Mouse (Mus musculus) urinary bladder, adult 18-20 months (tissue): ENCODE results near the gene Ddb2.
A peak's percentile ranks its signal among the peaks of the same experiment; 100 is the strongest.
"Not testable (repeated sequence)": the region's sequence is repeated elsewhere in the genome, so short reads cannot be mapped to it uniquely, and the experiment has no call there.

Source experiments
- DNase-seq, 2 experiments: peaks; one replicate each; pipeline ENCODE4 v3.0.0; 2022; ENCODE audit warnings: low spot score in 2 of 2, mixed read lengths in 2 of 2

Gene Ddb2

DNA sequence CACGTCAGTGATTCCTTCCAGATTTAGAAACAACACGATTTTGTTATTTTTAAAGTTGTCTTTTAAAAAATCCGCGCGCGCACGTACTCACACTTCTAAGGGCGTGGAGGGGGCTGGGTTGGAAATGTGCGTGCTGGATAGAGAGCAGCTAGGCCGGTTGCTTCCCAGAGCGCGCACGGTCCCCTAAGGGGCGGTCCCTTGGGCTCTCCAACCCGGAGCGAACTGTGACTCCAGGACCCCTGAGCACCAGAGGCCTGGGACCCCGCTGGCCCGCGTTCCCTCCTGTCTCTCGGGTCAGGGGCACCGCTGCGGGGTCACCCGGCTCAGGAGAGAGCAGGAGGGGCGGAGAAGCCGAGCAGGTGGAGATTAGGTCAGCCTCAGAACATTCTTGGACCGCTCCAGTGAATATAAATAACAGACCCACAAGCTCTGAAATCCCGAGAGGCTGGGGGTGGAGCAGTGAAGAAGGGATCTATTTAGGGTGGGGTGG lies 18.9 kb upstream of the Ddb2 start, which contains the start of gene Pacsin3:
Pacsin3 (plus strand) TSS at position 294 of the 490 bp plus-strand sequence.
- no peak for DNase-seq

DNA sequence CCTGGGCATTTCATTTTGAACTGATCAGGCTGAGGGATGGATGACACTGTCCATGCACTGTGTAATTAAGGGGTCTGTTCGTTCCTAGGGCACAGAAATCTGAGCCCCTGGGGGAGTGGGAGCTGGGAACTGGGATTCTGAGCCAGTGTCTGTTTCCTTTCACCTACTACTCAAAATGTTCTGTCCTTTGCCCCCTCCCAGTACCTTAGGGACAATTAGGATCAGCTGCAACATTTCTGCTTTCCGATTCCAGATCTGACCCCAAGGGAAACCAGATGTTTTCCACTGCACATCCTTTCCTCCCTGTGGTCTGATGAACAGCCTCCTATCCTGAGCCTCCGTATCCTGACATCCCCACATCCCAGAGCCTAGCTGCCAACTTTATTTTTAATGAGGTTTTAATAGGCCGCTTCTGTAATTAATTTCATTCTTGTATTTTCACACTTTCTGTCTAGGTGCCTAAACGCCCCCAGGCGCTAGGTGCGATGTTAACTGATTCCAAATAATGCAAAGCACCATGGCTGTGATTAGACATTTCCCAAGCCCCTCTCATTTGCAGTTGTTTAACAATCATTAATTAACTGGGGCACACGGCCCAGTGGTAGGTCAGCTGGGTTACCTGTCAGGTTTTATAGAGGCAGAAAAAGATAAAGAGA lies 18.1 kb upstream of the Ddb2 start:
- no peak for DNase-seq

DNA sequence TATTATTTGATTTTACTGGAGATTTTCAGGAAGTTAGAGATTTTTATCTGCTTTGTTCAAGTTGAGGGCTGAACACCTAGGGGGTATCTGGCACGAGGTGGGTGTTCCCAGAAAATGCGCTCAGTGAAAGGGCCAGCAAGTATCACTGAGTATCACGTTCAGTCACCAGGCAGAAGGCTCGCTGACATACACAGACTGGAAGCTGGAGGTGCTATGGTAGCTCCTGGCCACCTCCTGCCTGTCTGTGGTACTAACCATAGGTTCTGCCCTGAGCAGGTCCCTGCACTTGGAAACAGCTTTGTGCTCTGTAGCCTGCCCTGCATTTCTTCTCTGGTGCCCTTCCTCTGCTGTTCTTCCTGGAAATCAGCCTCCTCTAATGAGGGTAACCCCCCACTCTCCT lies 15.7 kb upstream of the Ddb2 start:
- DNase-seq, result no peak

DNA sequence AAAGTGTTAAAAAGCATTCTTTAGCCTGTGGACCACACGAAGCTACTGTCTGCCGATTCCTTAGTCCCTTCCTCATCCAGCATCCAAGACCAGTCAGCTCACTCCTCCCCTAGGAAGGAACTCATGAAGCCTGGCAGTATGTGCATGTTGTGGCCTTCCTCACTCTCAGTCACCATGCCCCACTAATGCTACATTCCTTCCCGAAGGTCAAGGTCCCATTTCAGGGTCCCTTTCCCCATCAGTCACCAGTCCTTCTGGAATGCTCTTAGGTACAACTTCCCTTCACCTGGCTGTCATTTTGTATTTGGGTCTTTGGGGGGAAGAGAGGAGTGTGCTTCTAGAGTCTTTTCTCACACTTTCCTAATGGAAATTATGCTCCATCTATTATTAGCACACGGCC lies 15.2 kb upstream of the Ddb2 start:
- no peak for DNase-seq

DNA sequence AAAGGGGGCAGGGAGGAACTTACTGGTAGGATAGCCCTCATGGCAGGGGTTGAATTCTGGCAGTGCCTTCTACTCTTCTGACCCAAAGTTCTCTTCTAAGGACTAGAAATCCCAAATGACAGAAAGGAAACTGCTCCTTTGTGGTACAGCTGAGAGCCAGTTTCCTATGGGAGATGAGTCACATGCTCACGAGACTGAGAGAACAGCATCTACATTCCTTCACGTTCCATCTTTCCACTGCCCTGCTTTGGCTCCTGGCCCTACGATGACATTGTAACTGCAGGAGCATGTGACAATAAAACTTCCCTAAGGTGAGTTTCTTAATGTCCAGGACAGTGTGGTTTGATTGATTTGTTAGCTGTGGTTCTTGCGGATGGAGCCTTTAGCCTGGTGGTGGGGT lies 11.6 kb upstream of the Ddb2 start:
- DNase-seq, result no peak

DNA sequence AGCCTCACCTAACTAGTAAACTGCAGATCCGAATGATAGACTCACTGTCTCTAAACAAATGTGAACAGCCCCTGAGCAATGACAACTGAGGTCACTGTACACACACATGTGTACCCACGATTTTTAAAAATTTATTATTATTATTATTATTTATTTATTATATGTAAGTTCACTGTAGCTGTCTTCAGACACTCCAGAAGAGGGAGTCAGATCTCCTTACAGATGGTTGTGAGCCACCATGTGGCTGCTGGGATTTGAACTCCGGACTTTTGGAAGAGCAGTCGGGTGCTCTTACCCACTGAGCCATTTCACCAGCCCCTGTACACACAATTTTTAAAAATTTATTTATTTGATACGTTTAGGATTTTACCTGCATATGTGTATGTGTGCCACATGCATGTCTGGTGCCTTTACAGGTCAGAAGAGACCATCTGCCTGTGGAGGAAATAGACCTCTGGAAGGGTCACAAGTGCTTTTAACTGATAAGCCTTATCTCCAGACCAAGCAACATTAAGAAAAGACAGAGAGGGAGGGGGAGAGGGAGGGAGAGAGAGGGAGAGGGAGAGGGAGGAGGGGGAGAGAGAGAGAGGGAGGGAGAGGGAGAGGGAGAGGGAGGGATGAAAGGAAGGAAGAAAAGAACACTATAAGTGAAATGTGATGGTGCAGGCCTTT lies 7.9 kb upstream of the Ddb2 start:
- DNase-seq, result no peak

DNA sequence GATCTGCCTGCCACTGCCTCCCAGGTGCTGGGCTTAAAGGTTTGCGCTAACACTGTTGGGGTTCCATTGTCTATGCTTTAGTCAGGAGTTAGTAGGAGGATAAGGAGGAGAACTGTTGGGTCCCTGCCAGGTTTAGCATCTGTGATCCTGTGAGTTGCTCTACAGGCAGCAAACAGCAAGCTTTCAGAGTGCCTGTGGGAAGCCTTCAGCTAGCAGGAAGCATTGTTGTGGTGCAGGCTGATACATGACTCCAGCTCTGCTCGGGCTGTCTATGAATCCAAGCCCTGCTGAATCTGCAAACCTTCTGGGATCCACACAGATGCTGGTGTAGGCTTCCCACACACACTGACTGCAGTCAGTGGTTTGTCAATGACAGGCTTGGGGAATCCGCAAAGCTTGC lies 6.6 kb upstream of the Ddb2 start:
- DNase-seq, result no peak

DNA sequence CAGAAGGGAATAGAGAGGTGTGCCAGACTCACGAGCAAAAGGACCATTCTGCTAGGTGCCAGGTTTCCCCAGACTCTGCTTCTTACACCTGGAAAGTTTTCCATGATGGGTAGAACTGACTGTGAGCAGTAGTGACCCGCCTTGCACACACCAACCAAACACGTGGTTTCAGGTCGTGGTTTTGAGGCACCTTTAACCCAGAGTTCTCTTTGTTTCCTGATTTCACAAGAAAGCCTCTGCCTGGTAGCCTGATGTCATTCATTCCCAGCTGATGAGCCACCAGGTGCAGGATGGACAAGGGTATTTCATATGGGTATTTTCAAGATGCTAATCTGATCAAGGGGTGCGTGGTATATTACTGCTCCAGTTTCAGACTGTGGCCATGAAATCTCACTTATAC lies 5.8 kb upstream of the Ddb2 start:
- DNase-seq, result peak in 1 of 2 experiments; percentile 44

DNA sequence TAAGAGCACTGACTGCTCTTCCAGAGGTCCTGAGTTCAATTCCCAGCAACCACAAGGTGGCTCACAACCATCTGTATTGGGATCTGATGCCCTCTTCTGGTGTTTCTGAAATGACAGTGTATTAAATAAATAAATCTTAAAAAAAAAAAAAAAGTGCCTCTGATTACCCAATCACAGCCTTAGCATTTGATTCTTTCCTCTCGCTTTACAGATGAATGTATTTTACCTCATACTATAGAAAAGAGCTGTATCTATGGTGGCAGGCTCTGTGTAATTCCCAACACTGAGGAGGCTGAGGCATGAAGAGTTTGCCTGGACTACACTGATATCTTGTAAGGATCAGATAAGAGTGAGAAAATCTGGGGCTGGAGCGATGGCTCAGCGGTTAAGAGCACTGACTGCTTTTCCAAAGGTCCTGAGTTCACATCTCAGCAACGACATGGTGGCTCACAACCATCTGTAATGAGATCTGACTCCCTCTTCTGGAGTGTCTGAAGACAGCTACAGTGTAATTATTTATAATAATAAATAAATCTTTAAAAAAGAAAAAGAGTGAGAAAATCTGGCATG lies 814 bp upstream of the Ddb2 start:
- DNase-seq, result not testable (repeated sequence)

DNA sequence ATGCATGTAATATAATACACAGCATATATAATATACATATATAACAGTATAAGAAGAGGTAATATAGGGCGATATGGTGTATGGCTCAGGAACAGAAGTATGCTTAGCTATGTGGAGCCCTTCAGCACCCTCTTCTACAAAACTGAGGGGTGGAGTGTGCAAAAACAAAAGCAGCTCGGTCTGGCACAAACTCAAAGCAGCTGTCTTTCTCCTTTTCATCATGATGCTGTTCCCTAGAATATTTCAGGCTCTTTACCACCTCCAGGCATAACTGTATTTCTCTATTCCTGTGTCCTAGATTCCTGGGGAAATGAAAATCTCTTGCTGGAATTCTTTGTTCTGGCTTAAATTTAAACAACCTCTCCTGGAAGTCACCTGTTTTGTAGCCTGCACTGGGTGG lies 7.0 kb downstream of the Ddb2 start:
- no peak for DNase-seq

DNA sequence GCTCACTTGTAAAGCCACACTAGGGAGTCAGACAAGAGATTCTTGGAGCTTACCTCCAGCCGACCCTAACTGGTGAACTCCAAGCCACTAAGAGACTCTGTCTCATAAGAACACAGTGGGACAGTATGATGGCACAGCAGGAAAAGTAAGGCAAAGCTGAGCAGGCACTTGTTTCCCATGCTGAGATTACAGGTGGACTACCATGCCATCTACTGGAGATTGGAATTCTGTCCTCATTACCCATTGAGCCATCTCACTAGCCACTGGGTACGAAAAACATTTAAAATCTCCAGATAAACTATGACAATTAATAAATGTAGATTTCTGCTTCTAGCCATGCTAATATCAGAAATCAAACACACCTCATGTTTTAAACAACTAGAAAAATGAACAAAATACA lies 13.2 kb downstream of the Ddb2 start:
- no peak for DNase-seq

DNA sequence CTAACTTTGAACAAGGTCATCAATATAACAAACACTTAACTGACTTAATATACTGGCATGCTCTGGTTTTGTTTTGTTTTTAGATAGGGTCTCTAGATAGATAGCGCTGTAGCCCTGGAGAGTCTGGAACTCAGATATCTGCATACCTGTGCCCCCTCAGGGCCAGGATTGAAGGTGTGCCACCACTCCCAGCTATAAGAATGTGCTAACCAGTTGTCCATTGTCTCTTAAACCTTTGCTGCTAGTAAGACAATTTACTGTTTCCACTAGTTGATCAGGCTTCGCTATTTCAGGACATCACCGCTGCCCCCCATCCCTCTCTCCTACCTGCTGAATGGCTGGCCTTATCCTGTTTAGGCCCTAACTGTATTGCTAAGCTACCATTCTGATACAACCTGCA lies 16.3 kb downstream of the Ddb2 start:
- DNase-seq, result no peak

DNA sequence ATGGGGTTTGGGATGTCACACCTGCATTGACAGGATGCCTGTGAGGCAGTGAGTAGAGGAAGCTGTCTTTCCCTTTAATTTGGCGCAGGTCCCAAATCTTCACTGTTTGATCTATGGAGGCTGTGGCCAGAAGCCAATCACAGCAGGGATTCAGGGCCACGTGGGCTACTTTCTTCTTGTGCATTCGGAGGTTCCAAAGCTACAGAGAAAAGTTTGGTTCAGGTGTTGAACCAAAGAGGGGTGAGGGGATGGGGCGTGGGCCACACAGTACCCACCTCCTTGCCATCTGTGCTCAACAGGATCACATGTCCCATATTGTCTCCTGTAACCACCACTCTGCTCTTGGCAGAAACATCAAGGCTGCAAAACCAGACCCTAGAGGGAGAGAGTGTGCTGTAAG lies 19.8 kb downstream of the Ddb2 start:
- no peak for DNase-seq

DNA sequence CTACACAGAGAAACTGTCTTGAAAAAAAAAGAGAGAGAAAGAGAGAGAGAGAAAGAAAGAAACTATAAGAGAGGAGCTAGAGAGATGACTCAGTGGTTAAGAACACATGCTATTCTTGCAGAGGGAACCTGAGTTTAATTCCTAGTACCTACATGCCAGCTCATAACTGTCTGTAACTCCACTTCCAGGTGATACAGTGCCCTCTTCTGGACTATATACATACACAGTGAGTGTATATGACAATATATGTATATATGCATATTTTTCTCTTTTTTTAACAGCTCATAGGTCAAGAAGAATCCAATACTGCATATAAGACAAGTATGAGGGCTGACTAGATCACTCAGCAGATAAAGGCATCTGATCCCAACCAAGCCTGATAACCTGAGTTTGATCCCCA lies 23.5 kb downstream of the Ddb2 start:
- no peak for DNase-seq

DNA sequence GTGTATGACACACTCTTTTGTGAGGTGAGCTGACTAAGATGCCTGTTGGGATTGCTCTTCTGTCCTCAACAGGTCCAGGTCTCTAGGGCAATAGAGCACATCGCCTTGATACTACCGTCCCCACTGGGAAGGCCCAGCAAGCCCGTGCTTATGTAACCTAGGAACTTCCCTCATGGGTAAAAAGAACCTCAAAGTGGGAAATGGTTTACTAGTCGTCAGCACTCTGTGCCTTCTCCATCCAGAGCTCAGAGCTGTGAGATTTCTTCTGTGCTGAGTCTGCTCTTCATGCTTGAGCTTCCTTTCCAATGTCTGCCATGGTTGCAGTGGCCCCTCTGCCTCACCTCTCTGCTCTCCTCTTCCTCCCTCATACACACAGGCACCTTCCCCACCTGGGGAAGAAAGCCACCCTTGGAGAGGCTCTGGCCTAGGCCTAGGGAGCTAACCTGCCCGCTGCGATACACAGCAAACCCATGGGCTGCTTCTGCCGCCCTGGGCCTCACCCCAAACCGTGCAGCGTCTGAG lies 30.5 kb downstream of the Ddb2 start:
- no peak for DNase-seq

DNA sequence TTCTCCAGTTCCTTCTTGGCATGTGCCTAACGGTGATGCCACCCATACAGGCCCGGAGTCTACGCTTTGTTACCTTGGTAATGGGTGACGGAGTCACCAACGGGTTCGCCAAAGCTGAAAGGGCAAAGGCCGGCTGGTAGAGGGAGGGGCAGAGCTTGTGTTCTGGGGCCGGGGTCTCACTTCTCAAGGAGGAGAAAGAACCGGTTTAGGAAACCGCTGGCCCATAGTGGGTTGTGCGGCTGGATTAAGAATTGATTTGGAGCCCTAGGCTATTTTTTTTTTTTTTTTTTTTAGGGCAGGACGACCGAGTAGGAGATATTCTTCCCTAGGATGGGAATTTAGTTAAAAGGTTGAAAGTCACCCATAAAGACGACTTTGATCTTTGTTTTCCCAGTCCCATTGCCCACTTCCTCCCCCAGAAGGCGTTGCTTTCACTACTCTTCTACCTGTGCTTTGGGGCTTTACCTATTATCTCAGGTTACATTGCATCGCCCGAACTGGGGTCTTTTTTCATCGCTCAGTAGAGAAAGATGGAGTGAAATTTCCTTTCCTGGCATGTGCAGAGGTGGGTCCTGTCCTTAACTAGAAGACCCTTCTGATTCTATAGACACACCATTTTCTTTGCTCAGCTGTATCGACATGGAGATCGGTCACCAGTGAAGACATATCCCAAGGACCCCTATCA lies 33.7 kb downstream of the Ddb2 start:
- DNase-seq, result no peak

DNA sequence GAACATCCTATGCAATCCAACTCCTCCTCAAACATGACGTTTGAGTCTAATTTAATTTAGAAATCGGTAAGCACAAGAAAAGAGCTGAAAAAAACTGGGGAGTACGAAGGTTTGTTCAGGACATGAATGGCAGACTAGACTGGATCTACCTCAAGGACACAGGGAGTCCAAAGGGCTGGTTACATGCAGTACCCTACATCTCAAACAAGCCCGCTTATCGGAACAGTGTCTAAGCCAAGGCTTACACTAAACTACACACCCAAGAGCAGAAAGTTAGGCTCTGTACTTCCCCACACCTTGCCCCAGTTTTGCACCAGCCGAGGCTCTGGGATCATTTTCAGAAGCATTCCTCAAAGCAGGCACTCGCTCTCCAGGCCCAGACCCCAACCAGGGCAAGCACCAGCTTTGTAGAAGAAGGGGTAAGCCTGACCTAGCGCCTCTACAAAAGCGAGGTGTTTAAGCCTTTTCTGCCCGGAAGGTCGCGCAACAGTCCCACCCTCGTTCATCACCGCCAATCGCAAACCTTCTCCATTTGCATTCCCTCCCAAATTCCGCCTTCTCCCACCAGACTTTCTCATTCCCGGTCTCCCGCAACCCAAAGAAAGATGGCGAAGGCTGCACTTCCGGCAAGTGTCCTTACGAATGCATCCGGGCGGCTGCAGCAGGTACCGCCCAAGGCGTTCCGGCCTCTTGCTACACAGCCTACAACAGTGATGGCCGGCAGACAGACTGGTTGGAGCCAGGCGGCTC lies 34.4 kb downstream of the Ddb2 start, which contains the start of the genes Nr1h3 and Acp2:
Nr1h3 (minus strand) TSS at position 613 of the 750 bp plus-strand sequence.
Acp2 (plus strand) TSS at position 664 of the 750 bp plus-strand sequence.
- DNase-seq, result peak; percentile 94 to 99

DNA sequence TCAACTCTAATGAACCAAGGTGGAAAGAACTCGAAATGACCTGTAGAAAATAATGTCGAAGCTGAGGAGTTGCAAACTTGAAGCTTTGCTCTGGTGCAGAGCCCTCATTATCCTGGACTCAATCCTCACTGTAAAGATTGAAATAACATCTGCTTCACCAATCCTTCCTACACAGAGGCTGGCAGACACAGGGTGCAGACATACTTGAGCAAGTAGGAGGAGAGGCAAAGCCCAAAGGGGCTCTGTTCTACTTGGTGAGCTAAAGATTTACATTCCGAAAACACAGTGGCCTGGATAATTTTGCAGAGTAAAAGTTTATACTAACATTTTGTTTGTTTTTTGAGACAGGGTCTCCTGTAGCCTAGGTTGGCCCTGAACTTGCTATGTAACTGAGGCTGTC lies 37.9 kb downstream of the Ddb2 start:
- no peak for DNase-seq

DNA sequence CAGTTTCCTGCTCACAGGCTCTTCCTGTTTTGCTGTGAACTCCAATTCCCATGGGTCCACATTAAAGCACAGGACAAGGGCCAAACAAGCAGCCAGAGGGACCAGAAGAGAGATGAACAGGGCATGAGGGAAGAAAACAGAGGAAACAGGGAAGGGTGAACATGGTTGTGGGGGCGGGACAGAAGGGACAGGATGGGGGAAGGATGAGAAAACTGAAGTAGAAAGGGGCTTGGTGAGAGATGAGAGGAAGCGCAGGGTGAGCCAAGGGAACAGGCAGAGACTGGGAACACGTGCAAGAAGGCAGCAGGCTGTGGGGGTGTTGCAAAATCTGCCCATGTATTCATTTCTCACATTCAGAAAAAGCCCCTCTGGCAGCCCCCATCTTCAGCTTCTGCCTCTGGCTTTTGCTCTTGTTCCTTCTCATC lies 40.2 kb downstream of the Ddb2 start:
- peak in 1 of 2 experiments; percentile 30 for DNase-seq

DNA sequence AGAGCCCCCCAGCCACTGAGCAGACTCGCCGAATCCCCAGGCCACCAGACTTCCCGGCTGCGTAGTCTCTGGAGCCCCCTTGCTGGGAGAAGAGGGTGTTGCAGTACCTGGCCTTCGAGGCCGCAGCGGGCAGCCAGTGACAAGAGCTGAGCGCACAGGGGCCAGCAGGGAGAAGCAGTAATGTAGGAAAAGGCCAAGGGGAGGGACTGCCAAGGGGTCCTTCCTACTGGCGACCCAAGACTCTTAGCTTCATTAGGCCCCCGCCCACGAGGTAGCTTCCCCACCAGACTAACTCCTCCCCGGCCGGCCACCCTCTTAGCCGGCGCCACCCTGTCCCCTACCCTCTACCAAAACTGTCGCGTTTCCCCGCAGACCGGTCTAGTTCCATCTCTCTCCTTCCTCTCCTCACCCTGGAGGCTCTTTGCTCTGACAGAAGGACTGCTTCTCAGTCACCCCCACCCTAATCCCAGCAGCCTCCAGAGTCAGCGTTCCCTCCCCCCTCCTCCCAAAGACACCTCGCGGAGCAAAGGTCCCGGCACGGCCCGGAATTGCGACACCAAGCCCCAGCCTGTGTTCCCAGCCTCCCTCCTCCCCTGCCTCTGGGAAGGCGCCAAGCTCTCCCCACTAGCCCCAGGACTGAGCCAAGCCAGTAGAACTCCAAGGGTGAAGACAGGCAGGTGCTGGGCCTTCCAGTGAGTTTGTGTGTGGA lies 42.0 kb downstream of the Ddb2 start:
- peak; percentile 73 to 87 for DNase-seq

DNA sequence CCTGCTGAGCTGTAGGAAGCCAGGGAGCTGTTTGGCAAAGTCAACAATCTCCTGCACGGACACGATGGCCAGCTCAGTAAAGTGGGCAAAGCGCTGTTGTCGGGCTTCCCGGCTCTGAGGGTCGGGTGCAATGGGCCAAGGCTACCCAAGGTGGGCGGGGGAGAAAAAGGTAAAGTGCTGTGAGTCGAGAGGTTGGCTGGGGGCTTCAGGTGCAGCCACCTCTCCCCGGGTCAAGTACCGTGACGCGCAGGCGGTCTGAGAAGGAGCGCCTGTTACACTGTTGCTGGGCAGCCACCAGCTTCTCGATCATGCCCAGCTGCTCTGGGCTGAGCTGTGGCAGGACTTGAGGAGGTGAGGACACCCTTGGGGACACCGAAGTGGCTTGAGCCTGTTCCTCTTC lies 46.3 kb downstream of the Ddb2 start:
- no peak for DNase-seq
